Mouse (Mus musculus): ENCODE results near the gene Relb.
A peak's percentile ranks its signal among the peaks of the same experiment; 100 is the strongest.

DNA sequence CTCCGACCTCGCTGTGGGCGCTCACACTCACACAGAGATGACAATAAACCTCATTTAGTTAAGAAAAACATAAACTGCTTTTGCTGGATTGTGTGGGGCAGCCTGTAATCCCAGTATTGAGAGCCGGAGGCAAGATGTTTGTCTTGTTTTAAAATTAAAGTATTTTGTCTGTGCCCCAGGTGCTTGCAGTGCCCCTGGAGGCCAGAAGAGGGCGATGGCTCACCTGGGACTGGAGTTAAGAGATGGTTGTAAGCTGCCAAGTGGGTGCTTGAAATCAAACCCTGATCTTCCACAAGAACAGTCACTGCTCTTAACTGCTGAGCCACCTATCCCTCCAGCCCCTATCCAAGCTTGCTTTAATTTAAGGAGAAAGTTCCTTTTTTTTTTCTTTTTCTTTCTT lies 18.3 kb downstream of the Relb start:
- TF ChIP-seq USF2 (conservative IDR thresholded peaks at IDR 0.05; ENCODE audit: low read depth, low read length) (no peak), CTCF (conservative IDR thresholded peaks at IDR 0.05 in 1 of 2, IDR thresholded peaks at IDR 0.05 in 1 of 2; ENCODE audit: low read depth in 2 of 2, low read length in 2 of 2) (peak in 1 of 2 experiments; percentile 20; a peak in 1 of 4 replicates), SIN3A (IDR thresholded peaks at IDR 0.05; ENCODE audit: low read length) (no peak), CHD2 (IDR thresholded peaks at IDR 0.05; ENCODE audit: low read length) (no peak), ZC3H11A (IDR thresholded peaks at IDR 0.05; ENCODE audit: low read depth, low read length) (no peak), ZMIZ1 (IDR thresholded peaks at IDR 0.05; ENCODE audit: low read depth, low read length) (no peak), MAX (IDR thresholded peaks at IDR 0.05; ENCODE audit: low read length) (no peak), POLR2A (IDR thresholded peaks at IDR 0.05; ENCODE audit: low read depth, low read length) (no peak), MAFK (IDR thresholded peaks at IDR 0.05; ENCODE audit: insufficient replicate concordance, low read length) (no peak), MAZ (IDR thresholded peaks at IDR 0.05; ENCODE audit: low read depth, low read length) (no peak)
